Mouse (Mus musculus): ENCODE data around the gene Mroh9. TPM values are rescaled to one million over a fixed set of nuclear protein-coding genes. Genes with fewer than 3 reads are reported as not detected.
A peak's percentile ranks its signal among the peaks of the same experiment; 100 is the strongest.

Mroh9 gene
- total RNA-seq (2021): not detected
- long read RNA-seq, experiment 1: 0 reads
- long read RNA-seq, experiment 2: 0 reads

- no peak for DNase-seq (ENCODE audit: low spot score in 2 of 2)
Observed at GRCm38 (mm10) chr1:163085570-163085969, at the start of gene Mroh9. TSS of gene Mroh9 (minus strand) at chr1:163085670.

GRCm38 (mm10) chr1:163129976-163130375 lies 44.5 kb upstream of the Mroh9 start:
- no peak for DNase-seq (ENCODE audit: low spot score in 2 of 2)

DNA sequence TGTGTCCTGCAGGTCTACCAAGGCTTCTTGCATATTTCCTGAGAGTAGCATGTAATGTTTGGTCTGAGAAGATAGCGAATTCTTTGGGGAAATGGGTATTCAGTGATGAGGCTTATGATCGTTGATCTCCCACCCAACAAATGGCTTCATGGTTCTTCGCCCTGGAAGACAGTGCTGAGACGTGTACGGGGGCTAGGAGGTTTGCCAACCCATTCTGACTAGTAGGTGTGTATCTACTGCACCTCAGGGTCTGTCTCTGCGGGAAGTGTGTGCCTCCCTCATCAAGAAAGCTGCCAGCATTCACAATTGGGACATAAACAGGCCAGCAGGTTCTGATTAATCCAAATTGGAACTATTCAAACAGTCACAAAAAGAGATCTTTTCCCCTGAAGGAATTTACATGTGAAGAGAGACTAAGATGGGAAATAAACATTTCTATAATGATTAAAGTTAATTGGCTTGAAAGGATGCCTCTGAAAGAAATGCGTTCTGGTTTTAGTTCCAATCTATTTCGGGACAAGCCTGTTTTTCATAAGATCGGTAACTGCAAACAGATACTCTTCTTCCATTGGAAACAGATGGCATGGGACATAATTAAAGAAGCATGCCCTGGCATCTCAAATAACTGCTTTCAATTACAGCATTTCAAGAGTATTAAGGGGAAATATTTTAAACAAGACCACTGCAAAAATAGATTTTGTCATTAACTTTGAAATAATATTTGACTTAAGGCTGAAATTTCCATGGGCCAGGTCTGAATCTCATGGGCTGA lies 43.8 kb upstream of the Mroh9 start:
- DNase-seq (ENCODE audit: low spot score in 2 of 2): no peak

DNA sequence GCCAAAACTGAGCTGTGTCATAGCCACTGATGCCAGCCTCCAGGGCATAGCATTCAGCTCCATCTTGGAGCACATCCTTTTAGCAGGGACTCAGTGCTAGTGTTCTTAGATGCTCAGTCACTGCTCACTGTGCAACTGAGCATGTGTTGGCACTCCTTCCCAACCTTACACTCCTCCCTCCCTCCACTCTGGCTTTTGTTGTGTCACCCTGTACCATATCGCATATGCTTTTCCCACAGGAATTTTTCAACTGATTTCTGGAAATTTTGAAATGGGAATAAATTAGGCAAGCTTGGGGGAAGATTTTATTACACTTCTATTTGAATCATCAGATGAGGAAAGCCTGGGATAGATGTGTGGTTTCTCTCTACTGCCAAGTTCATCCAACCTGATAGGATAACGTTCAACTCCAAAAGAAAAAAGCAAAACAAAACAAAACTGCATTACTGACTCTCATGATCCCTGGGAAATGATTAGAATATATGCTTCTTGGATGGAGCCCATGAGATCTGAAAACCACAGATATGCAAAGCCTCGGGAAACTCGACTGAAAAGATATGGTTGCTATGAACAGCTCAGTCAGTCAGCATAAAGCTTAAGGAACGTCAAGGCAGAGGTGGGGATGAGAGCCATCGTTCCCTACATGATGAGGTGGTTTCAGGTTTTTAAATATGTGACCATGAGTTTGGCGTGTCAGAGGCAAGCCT lies 40.9 kb upstream of the Mroh9 start:
- DNase-seq (ENCODE audit: low spot score in 2 of 2): no peak

GRCm38 (mm10) chr1:163122414-163122813 lies 36.9 kb upstream of the Mroh9 start:
- no peak for DNase-seq (ENCODE audit: low spot score in 2 of 2)

- no peak for DNase-seq (ENCODE audit: low spot score in 2 of 2)
Observed at GRCm38 (mm10) chr1:163113461-163114174, 28.1 kb upstream of the Mroh9 start.

- no peak for DNase-seq (ENCODE audit: low spot score in 2 of 2)
Observed at GRCm38 (mm10) chr1:163112482-163113164, 27.2 kb upstream of the Mroh9 start.

DNA sequence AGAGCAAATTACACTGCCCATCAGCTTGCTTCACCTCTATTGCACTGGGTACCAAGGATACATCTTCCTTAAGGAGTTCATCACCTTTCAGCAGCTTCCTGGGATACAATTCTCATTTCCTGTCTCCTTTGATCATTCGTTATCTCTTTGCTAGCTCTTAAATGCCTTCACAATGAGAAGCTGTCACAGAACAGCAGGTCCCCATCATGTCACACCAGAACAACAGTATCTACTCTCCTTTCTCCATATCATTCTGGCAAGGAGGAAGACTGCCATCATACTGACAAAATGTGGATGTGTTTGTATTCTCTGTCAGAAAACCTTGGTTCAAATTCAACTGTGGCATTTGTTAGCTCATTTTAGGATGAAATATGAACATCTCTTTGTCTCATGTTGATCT lies 19.5 kb upstream of the Mroh9 start:
- no peak for DNase-seq (ENCODE audit: low spot score in 2 of 2)

DNA sequence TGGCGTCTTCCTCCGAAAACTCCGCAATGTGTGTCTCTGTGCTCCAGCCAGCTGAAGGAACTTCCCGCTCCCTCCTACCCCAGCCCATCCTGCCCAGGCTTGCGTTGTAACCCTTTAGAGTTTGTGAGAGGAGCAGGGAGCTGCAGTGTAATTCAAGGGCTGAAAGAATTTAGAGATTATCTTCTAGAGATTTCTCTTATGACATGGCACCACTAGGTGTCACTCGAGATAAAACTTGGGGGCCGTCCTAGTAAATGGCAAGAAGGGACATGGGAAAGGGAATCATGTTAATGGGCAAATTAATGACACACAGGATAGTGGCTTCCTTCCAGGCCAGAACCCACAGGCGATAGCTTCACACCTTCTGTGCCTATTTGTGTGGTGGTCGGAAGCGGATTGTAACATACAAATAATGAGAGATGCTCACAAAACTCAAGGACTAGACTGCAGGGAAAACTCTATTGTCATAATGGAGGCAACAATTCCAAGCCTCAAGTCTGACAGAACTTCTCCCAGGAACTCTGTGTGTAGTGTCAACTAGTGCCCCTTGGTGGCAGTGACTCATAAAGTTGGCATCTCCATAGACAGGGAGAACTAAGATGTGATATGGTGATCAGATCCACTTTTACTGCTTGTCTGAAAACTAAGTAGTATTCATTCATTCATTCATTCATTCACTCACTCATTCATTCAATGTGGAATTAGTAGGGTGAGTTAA lies 6.1 kb upstream of the Mroh9 start:
- peak; percentile 9 to 49 for DNase-seq (ENCODE audit: low spot score in 2 of 2)

DNA sequence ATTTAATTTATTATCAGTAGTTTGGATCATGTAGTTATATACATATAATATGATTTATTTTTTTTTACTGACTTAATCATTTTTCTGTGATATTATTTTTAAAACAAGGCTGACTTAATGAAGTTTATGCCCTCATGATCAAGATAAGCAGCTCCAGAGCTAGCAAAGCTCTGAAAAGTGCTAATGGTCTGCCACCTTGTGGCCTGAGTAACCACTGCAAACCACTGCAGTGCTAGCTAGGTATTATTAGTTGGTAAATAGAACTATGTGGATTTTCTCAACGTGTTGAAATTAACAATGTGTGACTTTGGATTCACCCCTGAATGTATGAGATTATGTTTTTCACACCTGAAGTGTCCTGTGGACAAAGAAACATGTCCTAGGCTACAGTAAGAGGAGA lies 15.0 kb downstream of the Mroh9 start:
- DNase-seq (ENCODE audit: low spot score in 2 of 2): peak; percentile 49 to 53

DNA sequence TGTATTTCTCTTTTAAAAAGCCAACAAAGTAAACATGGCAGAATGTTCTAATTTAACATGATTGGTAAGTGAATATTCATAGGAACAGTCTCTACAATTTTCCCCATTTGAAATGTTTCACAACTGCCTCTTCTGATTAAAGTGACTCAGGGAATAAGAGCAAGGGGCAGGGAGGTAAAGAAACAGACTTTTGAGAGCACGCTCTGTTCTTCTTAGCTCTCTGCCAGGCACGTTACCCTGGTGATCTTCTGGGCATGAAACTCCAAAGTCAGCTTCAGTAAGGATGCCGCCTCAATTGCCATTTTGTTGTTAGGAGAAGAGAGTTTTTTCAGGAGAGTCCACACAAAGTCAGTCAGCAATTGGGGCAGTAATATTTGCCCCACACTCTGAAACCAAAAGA lies 25.1 kb downstream of the Mroh9 start:
- peak in 1 of 2 experiments; percentile 4 for DNase-seq (ENCODE audit: low spot score in 2 of 2)

- peak in 1 of 2 experiments; percentile 5 for DNase-seq (ENCODE audit: low spot score in 2 of 2)
Observed at GRCm38 (mm10) chr1:163057363-163057762, 28.1 kb downstream of the Mroh9 start.

DNA sequence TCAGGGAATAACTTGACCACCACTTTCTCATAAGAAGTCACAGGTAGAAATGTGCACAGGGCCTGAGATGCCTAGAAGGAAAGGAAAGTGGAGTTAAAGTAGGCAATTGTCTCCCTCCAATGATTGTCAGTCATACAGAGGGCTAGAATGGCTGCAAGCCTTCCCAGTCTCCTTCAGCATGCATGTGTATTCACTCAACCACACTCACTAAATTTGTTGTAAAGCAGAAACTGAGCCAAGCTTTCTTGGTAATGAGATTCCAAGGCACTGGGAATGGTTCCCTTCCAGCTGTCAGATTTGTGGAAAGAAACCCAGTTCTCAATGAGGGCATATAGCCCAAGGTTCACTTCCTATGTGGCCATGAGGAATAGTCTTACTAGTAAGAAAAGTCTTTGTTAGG lies 29.8 kb downstream of the Mroh9 start:
- no peak for DNase-seq (ENCODE audit: low spot score in 2 of 2)

DNA sequence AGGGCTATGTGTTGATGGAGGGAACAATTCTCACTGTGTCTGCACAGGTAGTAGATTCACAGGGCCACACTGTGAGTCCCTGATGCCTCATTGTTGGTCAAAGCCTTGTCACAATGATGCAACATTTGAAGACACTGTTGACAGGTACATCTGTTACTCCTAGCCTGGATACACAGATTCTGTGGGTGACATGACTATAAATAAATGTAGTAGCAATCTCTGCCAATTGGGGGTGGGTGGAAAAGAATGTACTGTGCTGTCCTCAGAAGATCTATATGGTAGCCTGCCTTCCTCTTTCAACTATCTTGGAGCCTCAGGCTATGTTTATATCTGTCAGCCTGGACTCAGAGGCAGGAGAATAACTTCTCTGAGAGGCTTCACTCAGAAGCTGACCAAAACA lies 62.4 kb downstream of the Mroh9 start:
- no peak for DNase-seq (ENCODE audit: low spot score in 2 of 2)

GRCm38 (mm10) chr1:163009220-163009619 lies 76.2 kb downstream of the Mroh9 start:
- no peak for DNase-seq (ENCODE audit: low spot score in 2 of 2)

GRCm38 (mm10) chr1:163003496-163003895 lies 82.0 kb downstream of the Mroh9 start:
- DNase-seq (ENCODE audit: low spot score in 2 of 2): no peak

DNA sequence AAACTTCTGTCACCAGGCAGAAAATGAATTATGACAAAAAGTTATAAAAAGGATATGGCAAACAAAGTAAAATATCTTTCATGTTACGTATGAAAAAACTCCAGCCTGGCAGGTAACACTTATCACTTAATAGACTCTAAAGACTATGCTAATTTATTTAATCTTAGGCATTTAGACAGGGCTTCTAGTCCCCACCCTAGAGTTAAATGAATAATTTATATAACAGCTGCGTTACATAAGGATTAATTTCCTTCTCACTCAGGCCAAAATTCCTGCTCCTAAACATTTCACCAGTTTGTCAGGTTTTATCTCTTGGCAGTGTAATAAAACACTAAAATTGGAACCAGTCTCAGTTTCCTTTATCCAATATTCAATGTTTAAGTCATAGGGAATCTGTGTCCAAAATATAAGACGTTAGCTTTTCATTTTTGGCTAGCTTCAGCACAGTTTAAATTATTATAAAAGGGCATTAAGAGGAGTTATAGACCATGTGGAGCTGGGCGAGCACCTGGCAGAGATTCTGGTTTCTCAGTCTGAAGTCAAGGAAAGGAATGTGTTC lies 84.1 kb downstream of the Mroh9 start:
- DNase-seq (ENCODE audit: low spot score in 2 of 2): no peak

GRCm38 (mm10) chr1:162987546-162987945 lies 97.9 kb downstream of the Mroh9 start:
- no peak for DNase-seq (ENCODE audit: low spot score in 2 of 2)

DNA sequence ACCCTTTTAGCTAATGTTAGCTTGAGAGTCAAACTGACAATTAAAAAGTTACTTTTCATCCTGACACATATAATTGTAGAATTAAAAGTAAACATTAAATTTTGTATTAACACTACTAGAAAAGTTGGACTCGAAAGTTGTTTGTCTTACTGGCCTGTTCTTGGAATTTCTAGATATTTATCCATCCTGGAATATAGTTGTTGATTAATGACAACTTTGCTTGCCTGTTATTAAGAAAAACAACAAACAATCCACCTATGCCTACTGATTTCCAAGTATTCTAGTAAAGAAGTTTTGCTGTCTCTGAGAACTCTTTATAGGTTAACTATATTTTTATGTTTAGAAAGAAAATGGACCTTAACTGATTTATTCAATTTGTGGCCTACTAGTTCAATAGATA lies 98.7 kb downstream of the Mroh9 start:
- no peak for DNase-seq (ENCODE audit: low spot score in 2 of 2)

DNA sequence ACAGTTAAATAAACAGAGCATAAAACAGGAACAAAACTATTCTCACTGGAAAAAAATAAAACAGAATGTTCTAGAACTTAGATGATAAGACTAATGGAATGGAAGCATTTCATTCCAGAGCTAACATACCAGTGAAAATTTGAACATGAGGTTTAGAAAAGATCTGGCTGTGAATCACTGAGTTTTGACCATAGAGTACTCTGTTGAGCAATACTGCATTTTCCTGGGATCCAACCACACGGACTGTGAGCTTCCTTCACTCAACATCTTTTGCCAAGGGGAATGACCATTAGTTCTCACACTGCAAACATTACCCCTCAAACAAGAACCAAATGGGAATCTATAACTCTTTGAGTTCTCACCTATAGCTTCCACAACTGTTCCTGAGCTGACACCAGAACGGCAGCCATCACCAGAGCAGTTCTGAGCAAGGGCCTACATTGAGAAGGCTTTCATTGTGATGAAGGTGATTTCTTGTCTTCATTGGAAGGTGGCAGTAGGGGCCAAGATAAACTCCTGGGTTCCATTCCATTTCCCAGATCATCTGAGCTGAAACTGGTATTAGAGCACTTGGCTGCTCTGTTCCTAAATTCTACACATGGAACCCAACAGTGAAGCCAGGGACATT lies 99.2 kb downstream of the Mroh9 start:
- DNase-seq (ENCODE audit: low spot score in 2 of 2): no peak

All from left cerebral cortex, adult 18-20 months (tissue).